In the genomic region with DNA sequence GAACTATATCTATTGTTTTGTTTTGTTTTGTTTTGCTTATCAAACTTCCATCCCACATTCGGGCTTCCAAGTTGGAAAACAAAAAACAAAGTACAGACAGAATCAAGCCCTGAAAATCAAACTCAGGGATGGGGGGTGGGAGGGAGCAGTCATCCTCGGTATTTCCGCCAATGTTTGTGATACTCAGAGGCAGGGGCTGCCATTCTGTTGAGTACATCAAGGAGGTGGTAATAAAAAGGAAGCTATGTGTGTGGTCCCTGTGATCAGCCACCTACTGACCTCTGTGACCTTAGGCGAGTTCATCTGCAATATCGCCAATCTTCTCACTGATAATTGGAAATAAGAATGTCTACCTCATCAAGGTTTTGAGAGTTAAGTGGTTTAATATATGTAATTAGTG, we compare ENCODE assay signal across 9 mouse cellular contexts. TPM values are rescaled to one million over a fixed set of nuclear protein-coding genes. Genes with fewer than 3 reads are reported as not detected.
DNase-seq lines count a peak whose midpoint lies in the region; ATAC-seq lines count a peak whose summit lies in the region.
"Had no signal": no experiment of that assay in that cellular context is flagged by ENCODE, and none has a peak within 500 bp of the region (broad histone marks: within the 10 kb centered on the region; RNA-seq: fewer than 3 reads in every experiment).

No protein-coding gene starts in this region.

- no peak overlapping the region for H3K27ac ChIP-seq in forebrain, embryonic 11.5 days (ENCODE audit: low read depth, low read length)
- H3K27ac ChIP-seq in liver, embryonic 12.5 days: no peak overlapping the region

- no peaks in the 10 kb centered on the region for H3K27me3 ChIP-seq in forebrain, embryonic 11.5 days (ENCODE audit: control insufficient read depth, insufficient read depth, low read length)
- H3K27me3 ChIP-seq in liver, embryonic 12.5 days (replicated peaks): no peaks in the 10 kb centered on the region

- ATAC-seq in forebrain, embryonic 11.5 days (replicated peaks; ENCODE audit: low FRiP score): no peak
- ATAC-seq in liver, embryonic 12.5 days: no peak

- 34% methylated on average over 5 of the region's 5 CpGs for WGBS in forebrain, embryonic 11.5 days
- WGBS in liver, embryonic 12.5 days (ENCODE audit: insufficient replicate concordance): 22% methylated on average over 5 of the region's 5 CpGs

- H3K4me1 ChIP-seq in forebrain, embryonic 11.5 days (replicated peaks; ENCODE audit: control insufficient read depth, insufficient read depth, low read length): no peaks in the 10 kb centered on the region
- peaks cover 21% of the 10 kb centered on the region for H3K4me1 ChIP-seq in liver, embryonic 12.5 days

- H3K4me3 ChIP-seq in forebrain, embryonic 11.5 days (ENCODE audit: low read depth, low read length): peak overlapping the region; percentile 86
- H3K4me3 ChIP-seq in liver, embryonic 12.5 days: peak overlapping the region; percentile 85

- H3K36me3 ChIP-seq in forebrain, embryonic 11.5 days (ENCODE audit: control insufficient read depth, insufficient read depth, low read length): no peaks in the 10 kb centered on the region
- no peaks in the 10 kb centered on the region for H3K36me3 ChIP-seq in liver, embryonic 12.5 days

- DNase-seq in embryo, embryonic 10.5 days (ENCODE audit: low spot score): peak; percentile 35
- no peak for DNase-seq in embryo, embryonic 10 days (ENCODE audit: low spot score)
- peak; percentile 21 for DNase-seq in 416B (ENCODE audit: low read depth)
- DNase-seq in forebrain, embryonic 11.5 days (ENCODE audit: low spot score): no peak
- peak; percentile 13 for DNase-seq in yolk sac, embryonic 10.5 days (ENCODE audit: low spot score)
- DNase-seq in gastrocnemius, adult 8-10 months (ENCODE audit: low spot score in 2 of 2): no peak
- DNase-seq in thymus, postnatal 14 days: no peak

- H3K9ac ChIP-seq in forebrain, embryonic 11.5 days (ENCODE audit: low read length): no peak overlapping the region
- H3K9ac ChIP-seq in liver, embryonic 12.5 days: peak overlapping the region; percentile 50

- H3K9me3 ChIP-seq in forebrain, embryonic 11.5 days (ENCODE audit: control insufficient read depth, low read length): no peaks in the 10 kb centered on the region
- no peaks in the 10 kb centered on the region for H3K9me3 ChIP-seq in liver, embryonic 12.5 days (replicated peaks)

- peak overlapping the region; percentile 43; the same call in 1 of the 2 replicates for H3K4me2 ChIP-seq in forebrain, embryonic 11.5 days (ENCODE audit: low read depth, low read length, severe bottlenecking)
- H3K4me2 ChIP-seq in liver, embryonic 12.5 days: peak overlapping the region; percentile 99

RNA-seq across cellular contexts. Expression of gene Rab3ip, which starts 0.3 kb away (rescaled TPM):
- 45.7 and 46.5 TPM in 2 replicates for polyA plus RNA-seq in forebrain, embryonic 11.5 days (2014; fragmentation: Nextera tagmentation; extraction: Ambion mirVana)
- 11.7 and 12.1 TPM in 2 replicates for polyA plus RNA-seq in liver, embryonic 12.5 days (2016; fragmentation: Nextera tagmentation; extraction: Ambion mirVana)
- 10 to 100 TPM; 25.0 to 47.1 (median 34.0) TPM for total RNA-seq in gastrocnemius, adult 8-10 months (2022)

RNA-seq across cellular contexts. Expression of gene Gm10271, which starts 21.5 kb away (rescaled TPM):
- not detected in 2 replicates for polyA plus RNA-seq in forebrain, embryonic 11.5 days (2014; fragmentation: Nextera tagmentation; extraction: Ambion mirVana)
- polyA plus RNA-seq in liver, embryonic 12.5 days (2016; fragmentation: Nextera tagmentation; extraction: Ambion mirVana): not detected in 2 replicates
- not detected for total RNA-seq in gastrocnemius, adult 8-10 months (2022)
- polyA plus RNA-seq: large intestine, adult 2 months had no signal

RNA-seq across cellular contexts. Expression of gene Best3, which starts 35.2 kb away (rescaled TPM):
- polyA plus RNA-seq in forebrain, embryonic 11.5 days (2014; fragmentation: Nextera tagmentation; extraction: Ambion mirVana): 0.09 and 0.15 TPM in 2 replicates
- 0.06 TPM in 1 of 2 replicates, not detected in the other for polyA plus RNA-seq in liver, embryonic 12.5 days (2016; fragmentation: Nextera tagmentation; extraction: Ambion mirVana)
- 10 to 100 TPM; 20.6 to 37.3 (median 29.6) TPM for total RNA-seq in gastrocnemius, adult 8-10 months (2022)

RNA-seq across cellular contexts. Expression of gene Myrfl, which starts 54.2 kb away (rescaled TPM):
- 0.08 and 0.17 TPM in 2 replicates for polyA plus RNA-seq in forebrain, embryonic 11.5 days (2014; fragmentation: Nextera tagmentation; extraction: Ambion mirVana)
- polyA plus RNA-seq in liver, embryonic 12.5 days (2016; fragmentation: Nextera tagmentation; extraction: Ambion mirVana): 0.05 TPM in 1 of 2 replicates, not detected in the other
- under 1 TPM in 2 of 4 experiments, not detected in 2; 0.07 to 0.11 TPM for total RNA-seq in gastrocnemius, adult 8-10 months (2022)

Comparison
In these comparisons a context has a peak if more than half of its experiments do, and no peak if none do; other contexts are left out.
1. DNase-seq: peak in embryo, embryonic 10.5 days (single experiment), 416B (single experiment) and yolk sac, embryonic 10.5 days (single experiment); none in embryo, embryonic 10 days (single experiment), forebrain, embryonic 11.5 days (single experiment), gastrocnemius, adult 8-10 months (0 of 2) and thymus, postnatal 14 days (single experiment).